Mouse (Mus musculus): ENCODE data around the gene Zscan22.
A peak's percentile ranks its signal among the peaks of the same experiment; 100 is the strongest.
"Not testable (repeated sequence)": the region's sequence is repeated elsewhere in the genome, so short reads cannot be mapped to it uniquely, and the experiment has no call there.

Zscan22 gene

GRCm38 (mm10) chr7:12897655-12898410 lies at the start of gene Zscan22:
TSS of gene Zscan22 (plus strand) at chr7:12897815.
- DNase-seq (ENCODE audit: low spot score in 2 of 2): peak; percentile 80 to 86

DNA sequence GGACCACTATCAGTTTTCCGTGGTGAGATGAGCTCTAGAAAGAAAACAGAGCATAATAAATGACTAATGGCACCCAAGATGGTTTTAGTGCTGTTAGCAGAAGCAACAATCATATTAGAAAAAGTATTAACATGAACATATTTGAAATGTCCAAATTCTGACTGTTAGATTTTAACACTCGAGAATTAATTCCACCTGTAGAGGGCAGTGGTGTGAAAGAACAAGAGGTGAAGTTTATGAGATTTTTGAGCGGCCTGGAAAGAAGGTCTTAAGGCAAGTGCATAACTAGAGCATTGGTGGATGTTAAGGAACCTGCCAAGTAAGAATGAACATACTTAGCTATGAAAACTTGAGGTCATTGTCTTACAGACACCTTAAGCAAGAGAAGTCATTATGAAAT lies 23.3 kb upstream of the Zscan22 start:
- no peak for DNase-seq (ENCODE audit: low spot score in 2 of 2)

DNA sequence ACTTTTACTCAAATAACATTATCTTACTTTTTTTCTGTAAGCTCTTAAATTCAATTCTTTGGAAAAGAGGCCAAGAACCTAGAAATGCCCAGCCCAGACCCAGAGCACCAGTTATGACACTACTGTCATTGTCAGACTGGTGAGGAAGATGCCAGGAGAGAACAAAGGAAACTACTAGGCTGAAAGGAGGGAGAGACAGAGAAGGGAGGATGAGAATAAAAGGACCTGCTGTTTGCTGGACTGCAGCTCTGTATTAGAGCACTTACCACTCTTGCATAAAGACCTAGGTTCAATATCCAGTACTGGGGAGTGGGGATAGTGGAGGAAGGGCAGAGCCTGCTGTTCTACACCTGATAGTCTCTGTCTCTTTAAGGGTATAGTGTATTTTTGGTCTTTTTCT lies 17.6 kb upstream of the Zscan22 start:
- DNase-seq (ENCODE audit: low spot score in 2 of 2): no peak

DNA sequence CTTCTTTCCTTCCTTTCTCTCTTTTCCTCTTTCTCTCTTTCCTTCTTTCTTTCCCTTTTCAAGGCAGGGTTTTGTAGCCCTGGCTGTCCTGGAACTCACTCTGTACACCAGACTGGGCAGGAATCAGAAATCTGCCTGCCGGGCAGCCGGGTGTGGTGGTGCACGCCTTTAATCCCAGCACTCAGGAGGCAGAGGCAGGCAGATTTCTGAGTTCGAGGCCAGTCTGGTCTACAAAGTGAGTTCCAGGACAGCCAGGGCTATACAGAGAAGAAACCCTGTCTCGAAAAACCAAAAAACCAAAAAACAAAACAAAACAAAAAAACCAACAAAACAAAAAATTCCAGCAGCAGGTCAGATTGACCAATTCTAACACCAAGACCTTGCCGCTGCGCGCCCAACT lies 17.1 kb upstream of the Zscan22 start:
- not testable (repeated sequence) for DNase-seq (ENCODE audit: low spot score in 2 of 2)

DNA sequence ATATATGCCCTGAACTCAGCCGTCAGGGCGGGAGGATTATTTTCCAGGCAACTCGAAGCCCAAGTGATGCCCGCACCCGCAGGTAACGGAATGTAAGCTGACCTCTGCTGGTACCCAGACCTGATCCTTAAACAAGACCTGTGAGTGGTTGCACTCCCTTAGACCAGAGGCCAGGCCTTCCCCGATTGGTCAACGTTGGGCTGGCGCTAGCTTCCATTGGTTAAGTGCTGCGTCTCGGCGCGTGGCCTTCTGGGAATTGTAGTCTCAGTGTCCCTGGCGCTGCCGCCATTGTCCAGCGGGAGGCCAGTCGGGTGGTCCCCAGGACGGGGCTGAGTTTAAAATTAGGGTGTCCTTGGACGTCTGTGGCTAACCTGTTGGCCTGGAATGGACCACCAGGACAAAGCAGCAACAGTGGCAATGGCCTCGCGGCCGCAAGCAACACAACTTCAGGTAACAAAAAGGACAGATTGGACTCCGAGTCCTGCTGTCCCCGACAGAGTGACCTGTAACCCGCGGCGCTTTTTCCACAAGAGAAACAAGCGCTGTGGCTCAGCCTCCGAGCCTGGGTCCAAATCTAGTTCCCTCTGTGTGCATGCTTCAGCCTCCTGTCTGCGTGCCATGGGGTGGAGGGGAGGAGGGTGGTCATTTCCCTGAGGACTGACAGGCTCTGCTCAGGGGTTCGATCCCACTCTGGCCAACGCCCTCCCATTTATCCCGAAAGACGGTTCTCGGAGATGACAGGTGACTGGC lies 16.5 kb upstream of the Zscan22 start, which contains the start of gene Zfp128:
Gene Zfp128 (plus strand): TSS at position 267 of the 750 bp plus-strand sequence.
- peak; percentile 89 to 94 for DNase-seq (ENCODE audit: low spot score in 2 of 2)

DNA sequence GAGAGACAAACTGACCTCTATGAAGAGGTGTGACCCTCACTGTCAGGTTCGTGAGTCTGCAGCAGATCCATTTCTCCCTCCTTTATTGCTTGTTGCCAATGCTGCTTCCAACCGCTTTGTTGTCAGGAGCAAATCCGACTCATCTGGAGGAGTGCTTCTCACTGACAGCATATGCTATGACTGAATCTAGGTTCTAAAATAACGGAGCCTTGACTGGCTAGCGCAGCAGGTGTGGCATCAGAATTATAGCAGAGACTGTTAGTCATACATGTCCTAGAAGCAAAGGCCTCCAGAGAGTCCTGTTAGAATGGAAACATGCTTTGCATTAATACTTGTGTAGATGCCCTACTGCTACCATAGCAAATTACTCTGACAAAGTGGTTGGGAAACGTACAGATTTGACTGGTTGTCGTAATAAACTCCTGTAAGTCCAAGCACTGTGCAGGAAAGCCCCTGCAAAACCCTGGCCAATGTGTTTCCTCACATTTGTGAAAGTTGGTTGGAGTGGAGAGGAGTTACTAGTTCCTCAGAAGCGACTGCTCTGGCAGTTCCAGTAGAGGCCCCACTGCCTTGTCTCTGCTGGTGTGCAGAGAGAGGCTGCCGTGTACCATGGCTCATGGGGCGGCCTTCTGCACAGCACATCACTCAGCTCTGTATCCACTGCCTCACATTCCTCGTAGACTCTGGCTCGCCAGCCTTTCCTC lies 10.9 kb upstream of the Zscan22 start:
- no peak for DNase-seq (ENCODE audit: low spot score in 2 of 2)

GRCm38 (mm10) chr7:12887585-12887984 lies 10.0 kb upstream of the Zscan22 start:
- no peak for DNase-seq (ENCODE audit: low spot score in 2 of 2)

- no peak for DNase-seq (ENCODE audit: low spot score in 2 of 2)
These were observed 6.7 kb upstream of the Zscan22 start for GRCm38 (mm10) chr7:12890928-12891327.

- no peak for DNase-seq (ENCODE audit: low spot score in 2 of 2)
These were observed 6.3 kb upstream of the Zscan22 start for GRCm38 (mm10) chr7:12891334-12891733.

GRCm38 (mm10) chr7:12901517-12901916 lies 3.9 kb downstream of the Zscan22 start:
- no peak for DNase-seq (ENCODE audit: low spot score in 2 of 2)

- DNase-seq (ENCODE audit: low spot score in 2 of 2): no peak
These were observed 6.0 kb downstream of the Zscan22 start for GRCm38 (mm10) chr7:12903623-12904022.

DNA sequence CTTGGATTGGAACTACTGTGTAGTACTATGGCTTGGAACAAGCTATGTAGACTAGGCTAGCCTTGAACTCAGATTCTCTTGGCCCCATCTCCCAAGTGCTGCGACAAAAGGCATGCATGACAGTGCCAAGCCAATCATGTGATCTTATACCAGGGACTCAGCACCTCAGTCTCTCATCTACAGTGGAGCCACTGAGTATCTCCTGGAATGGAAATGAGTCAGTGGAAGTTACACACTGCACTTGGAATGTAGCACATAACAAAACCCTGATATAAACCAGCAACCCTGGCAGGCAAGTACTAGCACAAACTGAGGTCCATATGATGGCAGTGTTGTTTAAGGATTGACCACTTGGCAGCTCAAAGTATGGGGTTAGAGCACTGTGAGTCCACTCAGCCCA lies 7.5 kb downstream of the Zscan22 start:
- no peak for DNase-seq (ENCODE audit: low spot score in 2 of 2)

DNA sequence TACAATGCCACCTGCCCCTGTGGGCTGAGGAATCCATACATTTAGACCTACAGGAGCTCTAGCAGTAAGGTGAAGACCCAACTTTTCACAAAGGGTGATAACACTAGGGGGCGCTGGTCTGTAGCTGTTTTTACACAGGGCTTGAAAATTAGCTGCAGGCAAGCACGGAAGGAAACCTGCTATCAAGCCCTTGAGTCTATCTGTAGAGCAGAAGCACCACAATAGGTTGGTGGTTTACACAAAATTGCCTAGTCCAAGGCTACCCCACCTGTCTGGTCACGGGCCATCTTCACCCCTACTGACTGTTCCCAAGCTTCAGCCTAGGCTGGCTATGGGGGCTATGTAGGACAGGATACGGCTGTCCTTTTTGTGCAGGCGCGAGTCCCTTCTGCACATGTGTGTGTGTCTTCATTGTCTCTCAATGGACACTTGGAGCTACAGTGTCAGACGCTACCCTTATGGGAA lies 11.9 kb downstream of the Zscan22 start:
- peak; percentile 88 to 95 for DNase-seq (ENCODE audit: low spot score in 2 of 2)

DNA sequence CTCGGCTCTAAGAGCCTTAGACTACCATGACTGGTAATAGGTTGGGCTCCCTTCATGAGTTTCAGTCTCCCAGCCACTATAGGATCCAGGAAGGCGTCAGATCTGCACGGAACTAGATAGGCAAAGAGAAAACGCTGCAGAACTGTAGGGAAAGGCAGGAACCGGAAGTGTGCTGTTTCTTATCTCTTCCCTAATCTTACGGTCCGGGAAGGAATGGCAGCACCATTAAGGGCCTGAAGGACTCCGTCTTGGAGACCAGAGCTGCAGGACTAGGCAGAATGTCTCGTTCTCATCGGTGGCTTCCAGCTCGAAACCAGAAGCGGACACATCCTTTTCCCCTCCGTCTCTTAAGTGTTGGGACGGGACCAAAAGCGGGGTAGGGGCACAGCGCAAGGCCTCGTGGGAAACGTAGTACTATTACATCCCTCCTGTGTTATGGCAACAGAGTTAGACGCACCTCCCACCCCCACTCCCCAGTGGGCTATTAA lies 12.6 kb downstream of the Zscan22 start:
- DNase-seq (ENCODE audit: low spot score in 2 of 2): peak; percentile 39 to 72

GRCm38 (mm10) chr7:12913556-12913955 lies 15.9 kb downstream of the Zscan22 start:
- no peak for DNase-seq (ENCODE audit: low spot score in 2 of 2)

GRCm38 (mm10) chr7:12920495-12920894 lies 22.9 kb downstream of the Zscan22 start:
- not testable (repeated sequence) for DNase-seq (ENCODE audit: low spot score in 2 of 2)

- DNase-seq (ENCODE audit: low spot score in 2 of 2): no peak
These were observed 23.7 kb downstream of the Zscan22 start for GRCm38 (mm10) chr7:12921318-12921704.

- peak; percentile 98 for DNase-seq (ENCODE audit: low spot score in 2 of 2)
These were observed 24.3 kb downstream of the Zscan22 start, which contains the start of gene Rps5 for GRCm38 (mm10) chr7:12921705-12922465. TSS of gene Rps5 (plus strand) at chr7:12922290.

GRCm38 (mm10) chr7:12922729-12923128 lies 25.1 kb downstream of the Zscan22 start:
- DNase-seq (ENCODE audit: low spot score in 2 of 2): no peak

GRCm38 (mm10) chr7:12926316-12926715 lies 28.7 kb downstream of the Zscan22 start:
- DNase-seq (ENCODE audit: low spot score in 2 of 2): no peak

DNA sequence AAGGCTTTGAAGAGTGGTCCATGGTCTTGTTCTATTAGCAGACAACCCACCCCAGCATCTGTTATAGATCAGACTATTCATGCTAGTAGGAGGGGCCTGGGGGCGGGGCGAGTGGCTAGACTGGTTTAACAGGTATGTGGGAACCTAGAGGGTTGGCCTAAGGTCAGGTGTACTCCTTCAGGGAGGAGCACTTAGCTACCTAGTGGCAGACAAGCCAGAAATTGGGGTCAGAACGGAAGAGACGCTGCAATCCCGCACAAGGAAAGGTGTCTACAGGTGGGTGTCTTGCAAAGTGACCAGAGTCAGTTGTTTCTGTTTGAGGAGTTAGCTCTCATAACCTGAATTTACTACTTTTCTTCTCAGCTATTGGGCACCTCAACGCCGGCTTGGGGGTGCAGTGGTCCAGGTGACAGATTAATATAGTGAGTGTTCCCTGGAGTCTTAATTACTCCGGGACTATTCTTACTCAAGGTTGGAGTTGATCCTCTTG lies 29.6 kb downstream of the Zscan22 start, which contains the start of gene Rnf225:
Gene Rnf225 (plus strand): TSS at position 226 of the 490 bp plus-strand sequence.
- peak in 1 of 2 experiments; percentile 19 for DNase-seq (ENCODE audit: low spot score in 2 of 2)
